Mouse (Mus musculus) CD8-positive naive resting alpha-beta T cell, adult 57 days (primary cell): Measurements from ENCODE around the gene Olfr1123. TPM values are rescaled to one million over a fixed set of nuclear protein-coding genes. Genes with fewer than 3 reads are reported as not detected.

ENCODE experiments used
- total RNA-seq: library from RNA; stranded (reverse); gene quantifications from one replicate; pipeline ENCODE4 v1.2.4, GENCODE M21; 2023

The Olfr1123 gene
- not detected for total RNA-seq

DNA sequence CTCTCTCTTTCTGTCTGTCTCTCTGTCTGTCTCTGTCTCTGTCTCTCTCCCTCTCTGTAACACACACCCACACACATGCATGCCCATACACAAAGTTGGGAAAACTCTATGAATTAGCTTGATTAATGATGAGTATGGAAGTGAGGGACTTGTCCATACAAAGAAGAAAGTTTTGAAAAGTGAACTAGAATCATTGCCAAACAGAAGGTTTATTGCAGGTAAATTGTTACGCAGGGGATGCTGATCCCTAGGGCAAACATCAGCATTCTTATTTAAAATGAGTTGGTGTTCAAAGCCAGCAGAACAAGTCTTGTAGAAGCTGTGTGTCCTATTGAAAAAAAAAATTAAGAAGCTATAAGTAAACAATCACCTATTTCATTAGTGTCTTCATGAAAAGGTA, at the start of gene Olfr1123:
Gene Olfr1123, plus strand, starts transcription at position 301 of the 400 bp plus-strand sequence.

DNA sequence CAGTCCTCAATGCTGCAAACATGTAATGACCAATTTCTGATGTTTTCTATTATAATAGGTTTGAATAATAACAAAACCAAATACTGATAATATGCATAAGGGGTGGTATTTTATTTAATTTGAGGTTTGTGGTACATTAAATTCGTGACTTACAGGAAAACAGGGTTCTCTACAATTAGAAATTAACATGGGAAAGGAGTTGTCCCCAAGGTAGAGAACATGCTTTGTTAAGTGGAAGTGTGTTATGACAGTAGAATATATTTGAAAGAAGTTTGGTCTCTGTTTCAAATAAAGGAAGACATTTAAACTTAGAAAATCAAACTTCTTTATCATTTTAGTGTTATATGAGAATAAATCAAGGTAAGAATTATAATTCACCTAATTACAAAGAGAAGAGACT, 46.8 kb upstream of the Olfr1123 start, which contains the start of gene Olfr1121:
Gene Olfr1121, plus strand, starts transcription at position 301 of the 400 bp plus-strand sequence.

DNA sequence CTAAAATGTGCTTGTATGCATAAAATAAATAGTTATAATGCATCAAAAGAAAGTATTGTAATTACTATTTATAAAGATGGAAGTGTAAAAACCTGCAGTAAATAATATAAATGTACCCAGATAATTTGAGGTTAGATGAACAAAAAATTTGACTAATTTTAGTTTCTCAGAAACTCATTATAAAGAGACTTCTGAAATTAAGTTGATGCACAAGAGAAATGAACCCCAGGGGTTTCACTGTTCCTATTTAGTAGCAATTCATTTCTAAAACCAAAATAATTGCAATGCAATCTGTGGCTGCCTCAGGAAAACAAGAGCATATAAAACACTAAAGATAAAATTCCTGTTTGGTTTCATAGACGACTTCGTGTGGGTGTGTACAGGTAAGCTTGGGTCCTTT, 30.9 kb upstream of the Olfr1123 start, which contains the start of gene Olfr1122:
Gene Olfr1122, plus strand, starts transcription at position 301 of the 400 bp plus-strand sequence.

DNA sequence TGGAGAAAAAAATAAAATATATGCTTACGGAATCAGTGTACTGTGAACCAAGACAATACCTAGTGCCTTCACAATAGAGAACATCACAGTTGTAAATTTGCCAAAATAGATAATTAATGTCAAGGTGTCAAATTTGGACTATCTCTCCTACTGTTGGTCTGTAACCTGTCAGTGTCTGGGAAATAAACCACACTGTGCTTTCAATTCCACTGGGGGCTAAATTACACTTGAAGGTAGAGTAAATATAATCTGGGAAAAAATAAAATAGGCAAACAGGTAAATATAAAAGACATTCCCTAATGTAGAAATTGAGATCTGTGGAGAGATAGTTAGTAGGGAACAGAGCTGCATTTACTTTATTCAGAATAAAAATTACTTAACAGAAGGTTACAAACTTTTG, 13.5 kb downstream of the Olfr1123 start, which contains the start of gene Olfr1124:
Gene Olfr1124, plus strand, starts transcription at position 301 of the 400 bp plus-strand sequence.

DNA sequence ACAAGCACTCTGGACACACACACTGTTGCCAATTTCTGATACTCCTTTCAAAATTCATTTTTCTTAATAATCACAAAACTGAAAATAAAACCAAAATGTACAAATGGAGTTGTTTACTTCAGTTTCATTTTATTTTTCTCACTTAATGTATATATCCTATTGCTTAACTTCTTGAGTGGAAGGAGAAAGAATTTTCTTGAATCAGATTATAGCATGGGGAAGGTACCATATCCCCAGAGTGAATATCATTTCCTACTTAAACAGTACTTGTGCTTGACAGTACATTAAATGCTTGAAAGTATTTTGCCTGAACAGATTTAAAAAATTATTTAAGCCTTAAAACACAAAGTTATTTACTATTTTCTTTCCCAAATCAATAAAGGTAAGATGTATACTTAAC, 37.2 kb downstream of the Olfr1123 start, which contains the start of gene Olfr1126:
Gene Olfr1126, plus strand, starts transcription at position 301 of the 400 bp plus-strand sequence.

Other genes with a start within 250 kb of the Olfr1123 start
- not detected for gene Olfr1112, start 228.8 kb upstream of the Olfr1123 start, total RNA-seq
- not detected for gene Olfr1113, start 207.7 kb upstream of the Olfr1123 start, total RNA-seq
- gene Olfr1115, start 168.6 kb upstream of the Olfr1123 start, total RNA-seq, result not detected
- not detected for gene Olfr1116, start 149.1 kb upstream of the Olfr1123 start, total RNA-seq
- gene Olfr1118, start 109.1 kb upstream of the Olfr1123 start, total RNA-seq, result not detected
- not detected for gene Olfr1120, start 61.8 kb upstream of the Olfr1123 start, total RNA-seq
- not detected for gene Olfr1121, start 46.7 kb upstream of the Olfr1123 start, total RNA-seq
- not detected for gene Olfr1122, start 30.8 kb upstream of the Olfr1123 start, total RNA-seq
- not detected for gene Olfr1124, start 13.6 kb downstream of the Olfr1123 start, total RNA-seq
- not detected for gene Olfr1126, start 37.3 kb downstream of the Olfr1123 start, total RNA-seq
- gene Pramel7, start 80.5 kb downstream of the Olfr1123 start, total RNA-seq, result not detected
- gene Pramel6, start 89.9 kb downstream of the Olfr1123 start, total RNA-seq, result not detected
- gene Olfr153, start 115.2 kb downstream of the Olfr1123 start, total RNA-seq, result not detected
- gene Olfr1128, start 128.9 kb downstream of the Olfr1123 start, total RNA-seq, result not detected
- not detected for gene Olfr1129, start 157.3 kb downstream of the Olfr1123 start, total RNA-seq
- gene Olfr1130, start 189.6 kb downstream of the Olfr1123 start, total RNA-seq, result not detected
- not detected for gene Olfr1131, start 210.5 kb downstream of the Olfr1123 start, total RNA-seq
- gene Olfr1132, start 220.9 kb downstream of the Olfr1123 start, total RNA-seq, result not detected
- gene Olfr1133, start 230.7 kb downstream of the Olfr1123 start, total RNA-seq, result not detected
- not detected for gene Olfr1134, start 241.8 kb downstream of the Olfr1123 start, total RNA-seq